Mouse (Mus musculus) T-helper 2 cell (primary cell): ENCODE data around the gene Acbd3.

Experiments used
- in situ Hi-C: fragments of 300-600 bp; cut with MboI, MseI; formaldehyde crosslinking; loops from one replicate; pipeline ENCODE4 v1.15.1; 2025; ENCODE audit warnings: high pct_unique_total_duplicates

The Acbd3 gene

GRCm38 (mm10) chr1:180781250-180781649 lies 55.4 kb downstream of the Acbd3 start:
- in situ Hi-C loops: no loop called here

GRCm38 (mm10) chr1:180782906-180783579 lies 57.2 kb downstream of the Acbd3 start:
- in situ Hi-C loops: no loop called here

- in situ Hi-C loops: no loop called here
These were observed 57.7 kb downstream of the Acbd3 start for GRCm38 (mm10) chr1:180783580-180783928.

- in situ Hi-C loops: no loop called here
These were observed 66.1 kb downstream of the Acbd3 start for GRCm38 (mm10) chr1:180791821-180792480.

GRCm38 (mm10) chr1:180792814-180793213 lies 67.0 kb downstream of the Acbd3 start:
- in situ Hi-C loops: no loop called here

GRCm38 (mm10) chr1:180793445-180794117 lies 67.7 kb downstream of the Acbd3 start:
- in situ Hi-C loops: no loop called here

GRCm38 (mm10) chr1:180794170-180794569 lies 68.3 kb downstream of the Acbd3 start:
- in situ Hi-C loops: no loop called here

GRCm38 (mm10) chr1:180798660-180799059 lies 72.8 kb downstream of the Acbd3 start:
- in situ Hi-C loops: no loop called here

- in situ Hi-C loops: no loop called here
These were observed 73.4 kb downstream of the Acbd3 start for GRCm38 (mm10) chr1:180799253-180799652.

- in situ Hi-C loops: loop anchor here (5.0 kb wide), 1 partner anchor 33 kb away; no protein-coding TSS in a partner anchor
These were observed 74.2 kb downstream of the Acbd3 start for GRCm38 (mm10) chr1:180800022-180800421.

- in situ Hi-C loops: loop anchor here (5.0 kb wide), 1 partner anchor 34 kb away; no protein-coding TSS in a partner anchor
These were observed 75.0 kb downstream of the Acbd3 start for GRCm38 (mm10) chr1:180800814-180801213.

GRCm38 (mm10) chr1:180801466-180801994 lies 75.7 kb downstream of the Acbd3 start:
- in situ Hi-C loops: loop anchor here (5.0 kb wide), 1 partner anchor 34 kb away; no protein-coding TSS in a partner anchor
